Mouse (Mus musculus): ENCODE measurements around the gene Anxa2.

Gene Anxa2

DNA sequence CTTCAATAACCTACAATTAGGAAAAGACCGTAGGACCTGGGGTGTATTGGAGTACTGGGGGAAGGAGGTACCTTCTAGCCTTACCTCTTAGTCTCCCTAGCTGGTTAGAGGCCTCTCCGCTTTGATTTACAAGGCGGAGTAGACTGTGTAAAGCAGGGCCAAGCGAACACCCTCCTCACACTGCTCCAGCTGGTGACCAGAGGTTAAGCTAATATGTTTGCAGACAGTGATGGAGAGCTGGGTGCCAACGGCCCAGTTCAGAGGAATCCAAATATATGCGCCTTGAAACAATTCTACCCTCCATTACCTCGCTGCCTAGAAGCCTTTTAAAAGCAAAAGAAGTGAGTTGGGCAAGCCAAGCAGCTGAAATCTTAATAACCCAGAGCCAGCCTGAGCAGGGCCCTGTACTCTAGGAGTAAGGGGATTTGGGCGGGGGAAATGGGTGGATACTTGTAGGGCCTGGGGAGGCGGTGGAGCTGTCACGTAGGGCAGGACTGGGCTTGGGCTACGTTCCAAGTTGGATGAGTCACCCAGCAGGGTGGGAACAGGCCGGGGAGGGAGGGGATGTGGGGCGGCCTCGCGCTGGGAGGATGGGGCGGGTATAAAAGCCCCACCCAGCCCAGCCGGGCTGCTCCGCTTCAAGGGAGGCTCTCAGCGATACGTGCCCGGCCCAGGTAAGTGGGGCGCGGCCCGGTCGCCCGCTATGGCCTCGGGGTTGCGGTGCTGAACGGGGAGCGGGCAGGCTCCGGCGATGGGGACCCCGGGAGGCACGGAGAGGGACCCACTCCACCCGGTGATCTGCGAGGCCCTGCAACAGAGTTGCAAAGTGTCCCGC is at the start of gene Anxa2:
Anxa2 (plus strand) TSS at position 555 of the 835 bp plus-strand sequence.
- no peak for DNase-seq (ENCODE audit: low spot score)

DNA sequence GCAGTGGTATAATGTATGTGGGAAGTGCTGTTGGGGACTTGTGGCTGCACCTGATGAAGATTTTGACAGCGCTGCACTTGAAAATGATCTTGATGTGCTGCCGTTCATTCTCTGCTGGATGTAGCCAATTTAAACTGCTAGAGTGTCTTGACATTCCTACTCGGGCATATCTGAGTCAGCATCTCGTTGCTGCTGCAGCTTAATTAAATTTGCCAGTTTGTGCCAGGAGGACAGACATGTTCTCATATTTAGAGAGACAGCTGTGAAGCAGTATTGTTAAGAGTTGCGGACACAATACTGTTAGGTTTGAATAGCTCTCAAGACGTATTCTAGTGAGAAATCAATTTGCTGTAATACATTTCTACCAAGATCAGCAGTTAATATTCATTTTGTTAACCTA is 48.7 kb upstream of the Anxa2 start:
- no peak for DNase-seq (ENCODE audit: low spot score)

DNA sequence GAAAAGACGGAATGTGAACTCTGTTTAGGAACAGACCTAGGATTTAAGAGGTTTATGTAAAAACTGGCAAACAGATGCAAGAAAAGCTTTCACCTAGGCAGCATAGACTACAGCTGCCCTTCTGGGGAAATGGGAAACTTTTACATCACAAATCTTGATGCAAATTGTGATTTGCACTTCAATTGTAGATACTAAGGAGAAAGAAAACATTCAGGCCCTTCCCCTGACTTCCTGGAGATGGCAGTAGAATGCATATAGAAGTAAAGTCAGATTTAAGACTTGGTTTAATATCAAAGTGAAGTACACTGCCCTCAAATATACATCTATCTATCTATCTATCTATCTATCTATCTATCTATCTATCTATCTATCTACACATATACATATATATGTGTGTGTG is 33.9 kb upstream of the Anxa2 start:
- DNase-seq (ENCODE audit: low spot score), result no peak

DNA sequence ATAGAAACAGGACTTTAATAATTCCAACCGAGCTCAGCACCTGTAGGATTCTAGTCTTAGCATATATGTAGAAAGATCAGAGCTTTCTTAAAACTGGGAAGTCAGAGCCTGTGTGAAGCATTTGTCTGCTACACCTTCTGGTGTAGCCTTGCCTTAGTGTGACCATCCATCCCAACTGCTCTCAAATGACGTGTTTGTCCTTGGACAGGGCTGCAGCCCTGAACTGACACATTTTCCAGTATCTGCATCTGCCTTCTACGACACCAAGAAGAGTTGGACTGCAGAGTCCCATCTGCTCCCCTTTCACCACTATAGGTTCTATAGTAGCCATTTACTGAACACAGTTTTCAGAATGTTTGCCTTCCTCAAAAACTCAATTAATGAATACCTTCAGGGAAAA is 22.9 kb upstream of the Anxa2 start:
- DNase-seq (ENCODE audit: low spot score), result no peak

DNA sequence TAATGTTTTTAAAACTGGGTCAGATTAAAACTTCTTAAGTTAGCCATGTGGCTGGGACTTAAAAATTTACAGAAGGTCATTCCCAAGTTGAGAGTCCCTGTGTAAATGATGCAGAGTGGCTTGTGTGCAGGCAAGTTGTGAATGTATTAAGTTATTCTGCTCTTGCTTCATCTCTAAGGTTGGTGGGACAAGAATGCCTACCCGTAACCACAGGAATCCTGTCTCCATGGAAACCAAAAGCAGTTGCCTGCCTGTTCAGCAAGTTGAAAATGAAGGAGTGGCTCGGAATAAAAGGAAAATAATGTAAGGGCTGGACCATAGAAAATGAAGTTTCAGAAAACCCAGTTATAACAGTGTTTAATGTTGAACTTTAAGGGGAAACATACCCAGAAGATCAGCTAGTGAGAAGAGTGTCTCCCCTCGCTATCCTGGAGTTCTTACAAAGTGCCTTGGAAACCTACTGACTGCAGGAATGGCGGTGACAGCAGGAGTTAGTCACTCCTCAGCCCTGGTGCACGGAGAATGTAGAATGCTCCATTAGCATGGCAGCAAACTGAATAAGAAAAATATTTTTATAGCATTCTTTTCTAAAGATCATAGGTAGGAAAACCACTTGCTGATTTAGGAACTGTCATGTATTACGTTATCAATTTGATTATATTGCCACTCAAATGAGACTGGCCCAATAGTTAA is 21.4 kb upstream of the Anxa2 start:
- DNase-seq (ENCODE audit: low spot score), result no peak

DNA sequence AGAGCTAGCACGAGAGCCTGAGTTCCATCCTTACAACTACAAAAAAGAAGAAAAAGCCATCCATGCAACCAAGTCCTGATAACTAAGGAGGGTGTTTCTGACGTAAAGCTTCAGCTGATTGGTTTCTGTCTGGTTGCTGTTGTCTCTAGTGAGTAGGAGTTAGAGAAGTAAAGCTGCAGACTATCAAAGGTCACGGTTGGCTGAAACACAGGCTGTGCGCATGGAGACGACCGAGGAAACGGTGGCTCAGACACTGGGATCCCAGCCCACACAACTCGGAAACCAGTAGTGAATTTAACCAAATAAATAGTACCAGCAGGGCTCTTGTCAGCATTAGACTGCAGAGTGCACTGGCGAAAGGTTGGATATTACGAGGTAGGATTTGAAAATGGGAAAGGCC is 18.2 kb upstream of the Anxa2 start:
- DNase-seq (ENCODE audit: low spot score), result no peak

DNA sequence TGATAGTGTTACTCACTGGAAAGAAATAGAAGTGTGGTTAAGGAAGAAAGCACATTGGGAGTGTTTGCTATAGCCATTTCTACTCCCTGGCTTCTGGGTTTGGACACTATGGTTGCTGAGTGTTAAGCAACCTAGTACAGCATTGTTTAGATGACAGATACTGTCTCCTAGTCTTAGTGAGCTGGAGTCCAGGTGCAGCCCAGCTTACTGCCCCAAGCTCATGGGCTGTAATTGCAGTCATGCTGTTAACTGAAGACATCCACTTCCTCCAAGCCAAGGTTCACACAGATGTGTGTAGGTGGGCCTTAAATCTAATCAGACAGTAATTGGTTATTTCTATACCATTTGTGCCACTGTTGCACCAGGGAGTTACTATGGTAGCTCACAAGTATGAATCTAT is 17.8 kb upstream of the Anxa2 start:
- DNase-seq (ENCODE audit: low spot score), result no peak

DNA sequence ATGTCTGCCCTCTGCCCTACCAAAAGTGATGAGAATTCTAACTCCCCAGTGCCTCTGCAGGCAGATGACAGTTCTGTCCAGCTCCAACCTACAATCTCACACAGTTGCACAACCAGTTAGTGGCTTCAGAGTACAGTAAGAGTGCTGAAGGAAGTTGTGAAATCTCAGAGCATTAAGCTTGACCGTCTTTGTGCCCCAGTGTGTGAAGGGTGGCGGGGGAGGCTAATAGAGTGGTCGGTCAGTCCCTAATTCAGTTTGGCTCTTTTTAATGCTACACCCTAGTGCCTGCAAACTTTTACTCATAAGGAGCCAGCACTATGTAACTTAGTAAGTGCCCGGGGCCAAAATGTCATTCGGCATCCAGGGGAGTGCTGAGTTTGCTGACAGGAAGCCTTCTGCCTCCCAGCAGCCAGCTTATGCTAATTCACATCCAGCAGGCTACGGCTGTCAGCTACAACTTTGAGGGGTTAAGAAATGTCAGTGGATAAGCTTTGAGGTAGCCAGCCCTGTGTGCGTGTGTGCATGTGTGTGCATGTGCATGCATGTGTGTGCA is 13.5 kb upstream of the Anxa2 start:
- no peak for DNase-seq (ENCODE audit: low spot score)

DNA sequence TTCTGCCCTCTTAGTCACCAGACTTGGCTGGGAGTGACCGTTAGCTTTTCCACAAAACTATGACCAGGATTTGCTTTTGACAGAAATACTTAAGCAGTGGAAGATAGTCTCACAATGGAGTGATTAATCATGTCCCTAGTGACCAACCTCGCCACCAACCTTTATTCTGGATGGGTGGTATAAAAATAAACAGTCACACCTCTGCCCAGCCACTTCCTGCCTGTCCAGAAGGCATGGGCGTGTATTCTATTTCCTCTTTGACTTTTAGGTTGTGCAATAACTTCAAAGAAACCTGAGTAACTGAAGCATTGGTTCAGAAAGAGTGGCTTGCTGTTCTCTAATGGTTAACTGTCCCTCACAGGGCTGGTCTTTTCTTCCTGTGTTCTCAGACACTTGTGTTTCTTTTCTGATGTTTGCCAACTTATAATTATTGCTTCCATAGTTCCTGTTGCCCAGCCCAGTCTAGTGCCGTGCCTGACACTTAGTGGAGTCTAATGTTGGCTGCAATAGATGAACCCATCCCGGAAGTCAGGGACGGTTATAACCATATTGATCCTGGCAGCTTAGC is 10.9 kb upstream of the Anxa2 start:
- no peak for DNase-seq (ENCODE audit: low spot score)

DNA sequence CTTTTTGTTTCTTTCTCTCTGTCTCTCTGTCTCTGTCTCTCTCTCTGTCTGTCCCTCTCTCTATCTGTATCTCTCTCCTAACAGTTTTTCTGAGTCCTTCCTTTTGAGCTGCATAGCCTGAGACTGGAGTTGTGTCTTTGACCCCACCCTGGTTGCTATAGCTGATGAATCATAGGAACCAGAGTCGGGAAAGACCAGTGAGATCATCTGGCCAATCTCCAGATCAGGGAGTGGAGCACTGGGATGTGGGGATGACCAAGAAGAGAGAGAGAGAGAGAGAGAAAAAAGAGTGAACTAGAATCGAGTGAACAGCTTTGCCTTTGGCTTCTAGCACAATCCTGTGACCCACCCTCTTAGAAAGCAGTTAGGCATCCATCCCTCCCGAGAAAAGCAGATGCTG is 10.2 kb upstream of the Anxa2 start:
- DNase-seq (ENCODE audit: low spot score), result no peak

DNA sequence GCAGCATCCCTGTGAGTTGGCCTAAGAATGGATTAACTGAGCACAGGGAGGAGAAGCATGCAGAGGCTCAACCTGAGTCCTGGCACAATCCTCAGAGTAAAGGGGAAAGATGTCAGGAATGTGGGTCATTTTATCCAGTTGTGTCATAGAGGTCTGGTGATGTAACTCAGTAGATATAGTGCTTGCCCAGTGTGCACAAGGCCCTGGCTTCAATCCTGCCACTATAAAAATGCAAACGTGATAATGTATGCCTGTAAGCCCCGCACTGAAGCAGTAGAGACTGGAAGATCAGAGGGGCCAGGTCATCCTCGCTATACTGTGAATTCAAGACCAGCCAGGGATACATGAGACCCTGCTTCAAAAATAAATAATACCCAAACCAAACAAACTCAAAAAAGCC is 4.6 kb upstream of the Anxa2 start:
- no peak for DNase-seq (ENCODE audit: low spot score)

DNA sequence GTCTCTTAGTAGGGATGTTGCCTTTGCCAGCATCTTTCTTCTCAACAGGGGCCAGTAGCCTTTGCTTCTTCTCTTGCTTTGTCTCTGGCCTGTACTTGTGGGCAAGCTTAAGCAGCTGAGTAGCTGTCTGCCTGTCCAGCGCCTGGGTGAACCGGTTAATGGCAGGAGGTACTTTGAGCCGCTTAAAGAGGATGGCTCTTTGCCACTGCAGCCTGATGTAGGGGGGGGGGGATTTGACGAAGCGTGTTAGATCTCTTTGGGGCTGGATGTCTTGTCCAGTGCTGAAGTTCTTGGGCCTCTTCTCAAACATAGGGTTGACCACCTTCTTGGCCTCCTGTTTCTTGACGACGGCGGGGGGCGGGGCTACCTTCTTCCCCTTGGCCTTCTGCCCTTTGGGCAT is 2.8 kb upstream of the Anxa2 start:
- DNase-seq (ENCODE audit: low spot score), result no peak

DNA sequence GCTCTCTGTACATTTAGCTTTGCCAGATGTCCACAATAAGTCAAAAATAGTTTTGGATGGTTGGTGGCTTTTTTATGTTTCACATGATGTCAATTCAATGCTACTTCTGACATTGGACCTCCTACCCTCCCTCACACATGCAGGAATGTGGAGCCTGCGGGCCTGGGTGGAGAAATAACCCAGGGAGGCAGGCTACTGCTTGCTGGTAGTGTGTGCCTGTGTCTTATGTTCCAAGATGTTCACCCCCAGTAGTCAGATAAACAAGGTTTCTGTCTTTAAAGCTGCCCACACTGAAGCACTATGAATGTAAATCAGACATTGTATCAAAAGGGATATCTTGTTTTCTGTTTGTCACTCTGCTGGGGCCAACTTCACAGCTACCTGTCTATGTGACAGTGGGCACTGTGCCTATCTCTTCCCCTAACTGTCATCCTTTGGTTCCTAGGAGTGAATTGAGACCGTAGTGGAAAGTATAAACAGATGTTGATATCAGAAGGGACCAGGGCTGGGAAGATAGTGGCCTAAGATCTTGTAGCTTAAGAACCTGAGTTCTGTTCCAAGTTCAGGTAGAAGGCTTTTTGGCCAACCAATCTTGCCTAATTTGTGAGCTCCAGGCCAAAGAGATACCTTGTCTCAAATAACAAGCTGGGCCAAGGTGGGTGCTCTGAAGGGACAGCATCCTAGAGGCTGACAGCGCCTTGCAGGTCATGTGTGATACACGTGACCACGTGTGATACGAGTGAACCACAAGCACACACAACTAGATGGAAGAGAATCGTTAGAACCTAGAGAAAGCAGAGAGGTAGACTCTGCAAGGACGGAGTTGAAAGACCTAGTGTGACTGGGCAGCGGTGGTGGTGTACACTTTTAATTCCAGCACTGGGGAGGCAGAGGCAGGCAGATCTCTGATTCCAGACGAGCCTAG is 1.3 kb upstream of the Anxa2 start:
- no peak for DNase-seq (ENCODE audit: low spot score)

DNA sequence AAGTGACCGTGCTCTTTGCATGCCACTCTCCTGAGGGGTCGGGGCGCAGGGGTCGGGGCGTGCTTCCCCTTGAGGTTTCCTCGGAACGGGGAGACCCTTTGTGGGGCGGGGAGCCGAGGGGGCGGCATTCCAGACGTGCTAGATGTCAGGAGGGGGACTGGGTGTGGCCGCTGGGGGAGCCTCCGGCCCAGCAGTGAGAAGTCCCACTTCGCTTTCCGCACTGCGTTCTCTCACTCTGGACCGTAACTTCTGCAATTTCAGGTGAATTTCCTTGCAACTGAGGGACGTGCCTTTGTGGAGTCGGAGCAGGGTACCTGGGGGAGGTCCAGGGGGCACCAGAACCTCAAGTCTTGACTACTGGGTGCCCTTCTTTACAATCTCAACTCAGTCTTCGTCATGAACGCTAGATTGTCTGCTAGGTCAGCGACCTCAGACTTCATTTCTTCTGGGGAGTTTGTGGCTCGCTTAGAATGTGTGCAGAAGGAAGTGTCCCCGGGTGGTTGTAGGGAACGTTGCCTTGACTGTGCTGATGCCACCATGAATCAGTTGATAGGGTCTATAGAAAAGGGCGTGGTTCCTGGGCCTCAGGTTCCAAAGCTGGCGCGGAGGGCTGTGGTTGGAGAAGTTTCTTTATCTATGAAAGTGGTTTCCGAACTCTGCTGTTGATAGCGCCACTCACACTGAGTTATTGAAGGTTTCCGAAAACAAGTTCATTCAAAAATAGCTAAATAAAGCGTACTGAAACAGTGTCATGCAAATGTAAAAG is 664 bp downstream of the Anxa2 start:
- DNase-seq (ENCODE audit: low spot score), result no peak

DNA sequence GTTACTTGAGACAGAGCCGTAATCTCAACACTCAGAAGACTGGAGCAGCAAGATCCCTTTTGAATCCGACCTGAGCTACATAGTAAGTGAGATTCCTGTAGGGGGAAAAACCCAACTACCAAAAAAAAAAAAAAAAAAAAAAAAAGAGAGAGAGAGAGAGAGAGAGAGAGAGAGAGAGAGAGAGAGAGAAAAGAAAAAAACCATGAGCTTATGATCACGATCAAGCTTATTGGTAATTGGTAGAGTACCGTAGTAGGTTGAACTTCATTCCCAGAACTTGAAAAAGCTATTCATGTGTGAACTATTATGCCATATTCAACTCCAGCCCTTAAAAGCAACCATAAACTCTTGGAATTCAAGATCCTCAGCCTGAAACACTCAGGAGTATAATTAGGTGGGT is 1.3 kb downstream of the Anxa2 start:
- no peak for DNase-seq (ENCODE audit: low spot score)

DNA sequence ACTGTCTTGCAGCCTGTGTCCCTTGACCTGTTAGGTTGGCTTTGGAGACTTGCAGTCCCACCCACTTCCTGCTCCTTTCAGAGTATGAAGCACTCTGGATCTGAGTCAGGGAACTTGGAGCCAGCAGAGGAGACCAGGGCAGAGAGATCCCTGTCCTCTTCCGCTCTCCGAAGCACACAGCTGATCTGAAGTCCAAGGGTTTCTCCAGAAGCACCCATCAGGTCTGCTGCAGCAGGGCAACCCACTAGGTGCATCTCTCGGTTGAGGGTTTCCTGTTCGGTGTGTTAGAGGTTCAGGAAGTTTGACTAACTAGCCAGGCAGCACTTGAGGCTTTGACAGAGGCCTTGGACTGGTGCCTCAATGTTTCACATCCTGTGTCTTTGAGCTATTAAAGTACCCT is 2.0 kb downstream of the Anxa2 start:
- no peak for DNase-seq (ENCODE audit: low spot score)

DNA sequence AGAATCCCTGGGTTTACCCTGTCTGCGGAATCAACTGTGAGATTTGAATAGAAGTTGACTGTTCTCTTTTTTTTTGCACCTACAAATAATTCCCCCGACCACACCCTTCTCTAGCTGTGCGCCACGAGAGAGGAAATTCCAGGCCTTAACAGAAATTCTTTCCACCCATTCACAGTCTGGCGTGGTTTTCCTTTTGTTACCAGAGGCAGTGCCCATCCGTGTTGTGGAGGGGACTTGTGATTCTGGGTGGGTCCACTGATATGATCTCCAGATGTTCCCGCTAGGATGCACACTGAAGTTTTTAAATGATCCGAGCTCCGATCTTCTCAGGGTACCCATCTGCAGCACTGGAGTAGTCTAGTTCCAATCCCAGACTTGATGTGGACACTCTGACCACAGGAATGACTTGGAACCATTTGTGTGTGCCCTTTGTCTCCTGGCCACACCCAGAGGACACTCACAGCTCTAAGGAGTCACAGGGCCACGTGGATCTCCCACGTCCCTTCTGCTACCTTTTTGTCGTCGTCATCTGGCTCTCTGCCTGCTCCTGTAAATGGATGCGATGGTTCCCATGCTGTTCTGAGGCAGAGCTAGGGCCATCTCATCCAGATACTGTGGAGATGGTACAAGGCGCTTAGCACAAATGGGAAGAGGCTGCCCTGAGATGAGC is 3.1 kb downstream of the Anxa2 start:
- no peak for DNase-seq (ENCODE audit: low spot score)

DNA sequence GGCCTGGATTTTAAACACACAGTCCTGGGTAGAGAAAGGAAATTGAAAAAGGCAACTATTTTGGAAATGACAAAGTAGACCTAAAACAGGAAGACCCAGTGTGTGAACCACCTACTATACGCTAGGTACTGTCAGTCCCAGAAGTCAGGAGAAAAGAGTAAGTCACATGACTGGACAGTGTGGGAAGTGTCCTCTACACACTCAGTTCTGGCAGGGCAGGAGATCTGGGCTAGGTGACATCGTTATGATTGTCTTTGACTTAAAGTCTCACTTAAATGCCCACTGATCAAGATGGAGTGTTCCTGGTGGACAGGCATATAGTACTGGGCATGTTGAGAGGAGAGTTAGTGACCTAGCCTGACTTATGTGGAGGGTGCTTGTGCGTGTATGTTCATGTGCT is 3.7 kb downstream of the Anxa2 start:
- no peak for DNase-seq (ENCODE audit: low spot score)

DNA sequence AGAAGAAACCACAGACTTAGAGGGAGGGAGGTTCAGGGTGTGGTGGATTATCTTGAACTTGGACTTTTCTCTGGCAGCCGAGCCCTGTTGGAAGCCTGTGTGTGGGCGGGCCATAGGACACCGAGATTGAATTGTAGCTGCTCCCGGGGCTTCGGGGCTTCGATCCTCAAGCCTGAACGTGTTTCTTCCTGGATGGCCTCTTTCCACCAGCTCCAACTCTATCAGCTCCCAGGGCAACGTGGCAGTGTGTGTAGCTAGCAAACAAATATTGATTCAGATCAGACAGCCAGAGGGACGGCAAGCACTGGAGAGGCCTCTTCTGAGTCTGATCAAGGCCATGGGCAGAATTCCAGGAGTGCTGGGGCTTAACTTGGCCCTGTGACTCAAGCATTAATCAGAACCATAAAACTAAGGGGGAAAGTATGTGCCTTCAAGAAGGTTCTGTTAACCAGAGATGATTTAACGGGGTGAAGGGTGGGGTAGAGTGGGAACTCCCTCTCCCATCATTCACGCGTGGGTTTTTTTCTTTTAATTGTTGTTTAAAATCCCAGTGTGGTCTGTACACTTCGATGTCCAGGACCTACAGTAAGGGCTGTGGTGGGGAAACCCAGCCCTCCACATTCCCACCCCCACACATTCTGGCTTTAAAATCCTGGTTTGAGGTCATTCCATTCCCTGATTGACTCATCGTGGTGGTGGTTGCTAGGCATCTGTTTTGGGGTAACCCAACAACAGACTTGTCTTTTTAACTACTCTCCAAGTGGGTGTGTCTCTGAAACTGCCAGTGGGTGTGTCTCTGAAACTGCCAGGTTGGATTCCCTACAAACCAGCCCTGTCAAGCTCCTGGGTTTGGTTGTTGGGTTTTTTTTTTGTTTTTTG is 4.6 kb downstream of the Anxa2 start:
- no peak for DNase-seq (ENCODE audit: low spot score)

DNA sequence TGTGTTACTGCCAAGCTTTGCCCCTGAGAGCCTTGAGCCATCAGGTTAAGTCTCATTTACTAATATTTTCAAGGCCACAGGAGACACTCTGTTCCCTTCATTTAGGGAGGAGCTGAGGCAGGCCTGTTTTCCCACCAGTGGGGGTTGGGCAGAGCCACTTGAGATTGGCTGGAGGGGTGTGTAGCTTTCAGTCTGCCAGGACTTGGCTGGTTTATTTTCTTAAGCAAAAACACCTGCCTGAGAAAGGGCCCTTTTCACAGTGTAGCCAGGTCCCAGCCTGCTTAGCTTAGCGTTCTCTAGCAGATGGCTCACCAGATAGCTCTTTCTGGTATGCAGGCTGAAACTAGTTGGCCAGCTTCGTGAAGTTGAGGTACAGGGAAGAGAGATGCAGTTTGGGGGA is 5.6 kb downstream of the Anxa2 start:
- no peak for DNase-seq (ENCODE audit: low spot score)

All from layer of hippocampus, adult 9-10 months (tissue).